Mouse (Mus musculus) gastrocnemius, postnatal 14 days (tissue): ENCODE data around the gene Lsm2. TPM values are rescaled to one million over a fixed set of nuclear protein-coding genes. Genes with fewer than 3 reads are reported as not detected.
A peak's percentile ranks its signal among the peaks of the same experiment; 100 is the strongest.
"Not testable (repeated sequence)": the region's sequence is repeated elsewhere in the genome, so short reads cannot be mapped to it uniquely, and the experiment has no call there.

Source experiments
- DNase-seq: peaks from one replicate; pipeline ENCODE4 v3.0.0; 2021; ENCODE audit warnings: mixed read lengths
- intact Hi-C: fragments of 180-260 bp; cut with DNase I; formaldehyde crosslinking; loops from one replicate; pipeline ENCODE4 v1.15.1; 2025; ENCODE audit warnings: low total_unique reads
- total RNA-seq, 2 experiments: library from RNA; stranded (reverse); gene quantifications; 2 replicates each; pipeline ENCODE4 v1.2.3; 2021

The Lsm2 gene
- total RNA-seq, 2 experiments from 2014 or later: 19.5 to 20.1 TPM

- DNase-seq: no peak
- intact Hi-C loops: no loop called here
These were observed 41.6 kb downstream of the Lsm2 start for GRCm38 (mm10) chr17:35023221-35023620.

- DNase-seq: no peak
- intact Hi-C loops: no loop called here
These were observed 42.1 kb downstream of the Lsm2 start for GRCm38 (mm10) chr17:35023756-35024155.

- no peak for DNase-seq
- intact Hi-C loops: no loop called here
These were observed 42.6 kb downstream of the Lsm2 start for GRCm38 (mm10) chr17:35024261-35024660.

GRCm38 (mm10) chr17:35024691-35025488 lies 43.2 kb downstream of the Lsm2 start:
- DNase-seq: no peak
- intact Hi-C loops: no loop called here

- no peak for DNase-seq
- intact Hi-C loops: no loop called here
These were observed 44.5 kb downstream of the Lsm2 start for GRCm38 (mm10) chr17:35026206-35026605.

GRCm38 (mm10) chr17:35027277-35028068 lies 45.8 kb downstream of the Lsm2 start, which contains the start of gene Sapcd1:
Gene Sapcd1 (minus strand): TSS chr17:35028016.
- intact Hi-C loops: no loop called here

GRCm38 (mm10) chr17:35028315-35028714 lies 46.7 kb downstream of the Lsm2 start:
- intact Hi-C loops: no loop called here
- no peak for DNase-seq

More at GRCm38 (mm10) chr17:35027277-35028068, 45.8 kb downstream of the Lsm2 start, which contains the start of gene Sapcd1:
- DNase-seq: peak; percentile 84

GRCm38 (mm10) chr17:35029691-35030532 lies 48.2 kb downstream of the Lsm2 start:
- no peak for DNase-seq
- intact Hi-C loops: no loop called here

- no peak for DNase-seq
- intact Hi-C loops: no loop called here
These were observed 49.6 kb downstream of the Lsm2 start for GRCm38 (mm10) chr17:35031272-35031671.

- intact Hi-C loops: no loop called here
These were observed 50.2 kb downstream of the Lsm2 start for GRCm38 (mm10) chr17:35031880-35032279.

GRCm38 (mm10) chr17:35032323-35032870 lies 50.7 kb downstream of the Lsm2 start:
- intact Hi-C loops: no loop called here
- no peak for DNase-seq

More at GRCm38 (mm10) chr17:35031880-35032279, 50.2 kb downstream of the Lsm2 start:
- no peak for DNase-seq

GRCm38 (mm10) chr17:35033703-35034102 lies 52.0 kb downstream of the Lsm2 start:
- intact Hi-C loops, DNase-seq: not testable (repeated sequence)

- intact Hi-C loops: no loop called here
- DNase-seq: no peak
These were observed 53.2 kb downstream of the Lsm2 start for GRCm38 (mm10) chr17:35034896-35035295.

Other genes starting within 250 kb of the Lsm2 start
- 1 to 10 TPM in 1 of 2 experiments, under 1 TPM in 1; 0.93 to 1.8 TPM for gene C4b, start 238.0 kb upstream of the Lsm2 start, total RNA-seq
- gene Cyp21a1, start 177.3 kb upstream of the Lsm2 start, total RNA-seq: under 1 TPM in 1 of 2 experiments, not detected in 1; 0.21 TPM
- 1 to 10 TPM; 6.8 to 7.2 TPM for gene Stk19, start 144.9 kb upstream of the Lsm2 start, total RNA-seq
- 10 to 100 TPM in 1 of 2 experiments, 1 to 10 TPM in 1; 9.3 to 13.0 TPM for gene Dxo, start 144.8 kb upstream of the Lsm2 start, total RNA-seq
- 10 to 100 TPM; 17.4 to 17.8 TPM for gene Skiv2l, start 131.7 kb upstream of the Lsm2 start, total RNA-seq
- gene Nelfe, start 131.5 kb upstream of the Lsm2 start, total RNA-seq: 10 to 100 TPM in 1 of 2 experiments, 1 to 10 TPM in 1; 9.7 to 13.4 TPM
- gene Cfb, start 119.3 kb upstream of the Lsm2 start, total RNA-seq: 1 to 10 TPM in 1 of 2 experiments, under 1 TPM in 1; 0.75 to 1.9 TPM
- 1 to 10 TPM; 3.4 to 5.1 TPM for gene Zbtb12, start 102.4 kb upstream of the Lsm2 start, total RNA-seq
- not detected for gene Gm20547, start 99.8 kb upstream of the Lsm2 start, total RNA-seq
- gene C2, start 83.6 kb upstream of the Lsm2 start, total RNA-seq: 1 to 10 TPM; 1.8 to 3.1 TPM
- 10 to 100 TPM; 29.4 to 32.2 TPM for gene Ehmt2, start 83.4 kb upstream of the Lsm2 start, total RNA-seq
- gene Slc44a4, start 67.4 kb upstream of the Lsm2 start, total RNA-seq: under 1 TPM in 1 of 2 experiments, not detected in 1; 0.09 TPM
- 1 to 10 TPM; 8.0 to 8.3 TPM for gene Neu1, start 50.6 kb upstream of the Lsm2 start, total RNA-seq
- 1 to 10 TPM; 2.6 to 5.9 TPM for gene Hspa1b, start 22.6 kb upstream of the Lsm2 start, total RNA-seq
- gene Gm20481, start 11.9 kb upstream of the Lsm2 start, total RNA-seq: not detected
- gene Hspa1a, start 9.7 kb upstream of the Lsm2 start, total RNA-seq: 1 to 10 TPM; 3.8 to 6.8 TPM
- gene Hspa1l, start 9.2 kb upstream of the Lsm2 start, total RNA-seq: 10 to 100 TPM; 11.6 to 14.8 TPM
- gene Vars, start 19.1 kb downstream of the Lsm2 start, total RNA-seq: 10 to 100 TPM; 26.8 to 29.2 TPM
- 1 to 10 TPM; 3.7 to 3.9 TPM for gene Vwa7, start 34.7 kb downstream of the Lsm2 start, total RNA-seq
- gene Sapcd1, start 46.2 kb downstream of the Lsm2 start, total RNA-seq: 1 to 10 TPM in 1 of 2 experiments, under 1 TPM in 1; 0.38 to 1.5 TPM
- under 1 TPM; 0.84 to 0.94 TPM for gene Msh5, start 64.9 kb downstream of the Lsm2 start, total RNA-seq
- gene Clic1, start 68.1 kb downstream of the Lsm2 start, total RNA-seq: 10 to 100 TPM; 28.3 to 32.5 TPM
- 10 to 100 TPM; 23.4 to 32.2 TPM for gene Ddah2, start 77.2 kb downstream of the Lsm2 start, total RNA-seq
- gene Ly6g6c, start 83.5 kb downstream of the Lsm2 start, total RNA-seq: not detected
- not detected for gene Mpig6b, start 84.3 kb downstream of the Lsm2 start, total RNA-seq
- not detected for gene Ly6g6e, start 95.0 kb downstream of the Lsm2 start, total RNA-seq
- under 1 TPM; 0.64 TPM for gene Ly6g6d, start 96.2 kb downstream of the Lsm2 start, total RNA-seq
- not detected for gene Ly6g6f, start 103.7 kb downstream of the Lsm2 start, total RNA-seq
- 10 to 100 TPM; 52.8 to 58.5 TPM for gene Abhd16a, start 107.4 kb downstream of the Lsm2 start, total RNA-seq
- not detected for gene Ly6g5c, start 126.4 kb downstream of the Lsm2 start, total RNA-seq
- under 1 TPM; 0.27 to 0.37 TPM for gene Ly6g5b, start 133.6 kb downstream of the Lsm2 start, total RNA-seq
- 1 to 10 TPM; 7.0 to 7.9 TPM for gene Gpank1, start 139.6 kb downstream of the Lsm2 start, total RNA-seq
- gene Csnk2b, start 140.2 kb downstream of the Lsm2 start, total RNA-seq: 100 to 1,000 TPM; 156 to 166 TPM
- 10 to 100 TPM; 14.4 to 16.1 TPM for gene D17H6S53E, start 144.5 kb downstream of the Lsm2 start, total RNA-seq
- gene Apom, start 150.2 kb downstream of the Lsm2 start, total RNA-seq: not detected
- gene Bag6, start 153.3 kb downstream of the Lsm2 start, total RNA-seq: 100 to 1,000 TPM; 193 to 200 TPM
- 100 to 1,000 TPM; 102 to 118 TPM for gene Prrc2a, start 183.0 kb downstream of the Lsm2 start, total RNA-seq
- under 1 TPM; 0.71 to 0.90 TPM for gene Aif1, start 194.2 kb downstream of the Lsm2 start, total RNA-seq
- gene Lst1, start 206.6 kb downstream of the Lsm2 start, total RNA-seq: 1 to 10 TPM; 1.5 to 2.8 TPM
- gene Ltb, start 212.6 kb downstream of the Lsm2 start, total RNA-seq: under 1 TPM in 1 of 2 experiments, not detected in 1; 0.31 TPM
- under 1 TPM; 0.24 to 0.68 TPM for gene Tnf, start 220.1 kb downstream of the Lsm2 start, total RNA-seq
- under 1 TPM; 0.42 to 0.78 TPM for gene Lta, start 223.5 kb downstream of the Lsm2 start, total RNA-seq
- gene Gm16181, start 239.0 kb downstream of the Lsm2 start, total RNA-seq: not detected